Mouse (Mus musculus): Measurements from ENCODE around the gene Pikfyve. TPM values are rescaled to one million over a fixed set of nuclear protein-coding genes. Genes with fewer than 3 reads are reported as not detected.

Gene Pikfyve
- 10 to 100 TPM; 38.9 to 39.0 TPM for total RNA-seq (2021)
- long read RNA-seq, experiment 1, partial matches to known transcripts = 0 of 2 reads
- long read RNA-seq, experiment 1, other reads (novel, unspliced or antisense) = 2 of 2 reads
- long read RNA-seq, experiment 2, partial matches to known transcripts = 1 of 3 reads
- long read RNA-seq, experiment 2, other reads (novel, unspliced or antisense) = 2 of 3 reads

DNA sequence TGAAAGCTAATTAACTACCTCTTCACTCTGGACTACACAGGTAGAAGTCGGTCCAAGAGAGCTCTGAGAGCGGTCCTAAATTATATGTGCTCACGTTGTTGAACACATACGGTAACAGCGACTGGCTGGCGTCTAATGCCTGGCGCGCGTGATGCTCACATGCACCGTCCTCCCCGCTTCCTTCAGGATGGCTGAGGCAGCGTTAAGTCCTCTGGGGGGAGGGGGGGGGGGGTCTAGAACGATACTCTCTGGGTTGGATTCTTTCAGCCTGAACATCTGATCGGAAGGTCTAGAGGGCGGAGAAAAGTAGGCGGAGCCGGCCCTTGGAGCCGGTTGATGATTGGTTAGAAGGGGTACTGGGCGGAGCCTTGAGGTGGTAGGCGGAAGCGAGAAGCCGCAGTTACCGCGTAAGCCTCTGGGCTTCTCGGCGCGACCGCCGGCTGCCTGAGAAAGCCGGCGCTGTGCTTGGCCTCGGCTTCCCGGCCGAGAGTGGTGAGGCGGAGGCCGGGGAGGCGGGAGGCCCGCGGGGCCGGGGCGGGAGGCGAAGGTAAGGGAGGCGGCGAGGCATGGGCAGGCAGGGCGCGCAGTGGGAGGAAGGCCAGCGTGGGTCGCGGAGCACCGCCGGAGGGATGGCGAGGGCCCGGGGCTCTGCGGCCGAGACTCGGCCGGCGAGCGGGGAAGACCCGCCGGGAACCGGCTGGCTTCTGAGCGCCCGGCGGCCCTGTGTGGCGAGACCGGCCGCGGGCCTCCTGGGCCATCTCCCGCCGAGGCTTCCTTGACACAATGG lies at the start of gene Pikfyve, which contains the start of gene Idh1:
Gene Pikfyve (plus strand): TSS at position 397 of the 787 bp plus-strand sequence.
Gene Idh1 (minus strand): TSS at position 214 of the 787 bp plus-strand sequence.
- DNase-seq (ENCODE audit: low spot score in 2 of 2) = peak; percentile 97 to 98

DNA sequence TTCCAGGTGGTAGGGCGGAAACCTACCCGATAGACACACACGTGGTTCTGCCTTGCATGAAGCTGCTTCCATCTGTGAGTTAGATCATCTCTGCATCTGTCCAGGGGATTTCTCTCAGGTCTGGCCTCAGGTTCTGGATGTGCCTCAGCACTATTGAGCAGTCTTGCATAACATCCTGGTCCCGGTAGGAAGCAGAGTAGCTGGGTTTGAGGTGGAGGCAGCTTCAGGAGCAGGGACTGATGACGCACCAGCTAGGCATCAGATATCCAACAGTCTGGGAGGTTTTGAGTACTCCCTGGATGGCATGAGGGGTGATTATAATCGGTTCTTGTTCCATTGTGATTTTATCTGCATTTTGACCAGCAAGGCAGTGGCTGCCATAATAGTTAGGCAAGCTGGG lies 48.9 kb upstream of the Pikfyve start:
- no peak for DNase-seq (ENCODE audit: low spot score in 2 of 2)

- no peak for DNase-seq (ENCODE audit: low spot score in 2 of 2)
Measured at GRCm38 (mm10) chr1:65144783-65145182, 41.7 kb upstream of the Pikfyve start.

GRCm38 (mm10) chr1:65146601-65147000 lies 39.9 kb upstream of the Pikfyve start:
- no peak for DNase-seq (ENCODE audit: low spot score in 2 of 2)

DNA sequence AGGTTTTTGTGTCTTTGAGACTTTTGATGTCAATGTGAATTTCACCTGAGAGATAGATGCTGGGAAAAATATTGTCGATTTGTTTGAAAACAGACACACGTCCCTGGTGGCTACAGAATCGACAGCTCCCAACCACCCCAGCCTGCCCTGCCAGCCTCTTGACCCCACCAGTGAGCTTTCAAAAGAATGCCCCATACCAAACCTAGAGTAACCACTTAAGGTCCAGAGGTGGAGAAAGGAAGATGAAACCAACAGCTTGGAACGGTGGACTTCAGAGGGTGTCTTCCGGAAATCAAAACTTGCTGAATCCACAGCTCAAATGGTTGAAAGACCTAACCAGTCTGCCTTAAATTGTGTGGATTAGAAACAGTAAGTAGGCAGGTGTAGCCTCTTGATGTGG lies 39.2 kb upstream of the Pikfyve start:
- DNase-seq (ENCODE audit: low spot score in 2 of 2) = no peak

DNA sequence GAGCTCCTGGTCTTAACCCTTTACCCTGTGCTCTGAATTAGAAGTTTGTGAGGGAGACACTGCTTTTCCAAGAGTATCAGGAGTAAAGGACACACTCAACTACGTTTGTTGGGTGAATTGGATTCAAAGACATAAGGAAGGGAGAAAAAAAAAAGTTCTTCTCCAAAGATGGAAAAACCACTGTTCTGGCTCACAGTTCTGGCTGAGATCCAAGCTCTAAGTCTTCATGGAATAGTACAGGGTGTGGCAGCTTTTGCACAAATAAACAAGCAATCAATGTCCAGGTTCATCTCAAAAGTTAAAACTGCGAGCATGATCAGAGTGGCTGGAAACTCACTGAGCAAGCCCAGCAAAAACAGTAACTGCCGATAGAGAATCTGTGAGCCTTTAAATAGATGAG lies 38.5 kb upstream of the Pikfyve start:
- DNase-seq (ENCODE audit: low spot score in 2 of 2) = no peak

DNA sequence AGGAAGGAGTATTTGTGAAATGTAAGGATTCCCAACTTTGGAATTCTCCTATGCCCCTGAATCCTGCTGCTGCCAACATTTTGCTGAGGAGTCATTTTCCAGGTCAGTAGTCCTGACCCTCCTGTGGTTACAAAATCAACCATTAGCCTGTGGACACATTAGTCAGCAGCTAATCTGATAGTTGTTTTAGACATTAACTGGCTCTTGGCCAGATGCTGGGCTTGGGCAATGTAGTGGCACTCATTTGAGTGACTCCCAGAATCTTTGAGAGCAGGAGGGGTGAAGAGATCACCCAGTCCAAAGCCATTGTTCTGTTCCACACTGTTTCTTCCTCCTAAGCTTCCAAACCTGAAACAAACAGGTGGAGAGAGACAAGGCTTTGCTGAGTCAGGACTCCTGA lies 31.7 kb upstream of the Pikfyve start:
- DNase-seq (ENCODE audit: low spot score in 2 of 2) = no peak

DNA sequence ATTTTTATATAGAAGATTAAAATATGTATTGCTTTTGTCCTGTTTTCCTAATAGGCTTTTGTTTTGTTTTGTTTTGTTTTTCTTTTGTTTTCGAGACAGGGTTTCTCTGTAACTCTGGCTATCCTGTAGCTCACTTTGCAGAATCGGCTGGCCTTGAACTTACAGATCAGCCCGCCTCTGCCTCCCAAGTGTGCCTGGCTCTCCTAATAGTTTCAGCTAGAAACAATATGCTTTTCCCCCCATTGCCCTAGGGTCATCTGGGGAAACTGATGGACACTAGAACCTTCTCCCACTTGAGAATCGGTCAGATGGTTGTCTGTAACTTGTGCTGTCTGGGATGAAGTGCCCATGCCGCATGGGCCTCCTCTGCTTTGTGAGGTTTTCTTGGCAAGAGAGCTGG lies 30.4 kb upstream of the Pikfyve start:
- no peak for DNase-seq (ENCODE audit: low spot score in 2 of 2)

DNA sequence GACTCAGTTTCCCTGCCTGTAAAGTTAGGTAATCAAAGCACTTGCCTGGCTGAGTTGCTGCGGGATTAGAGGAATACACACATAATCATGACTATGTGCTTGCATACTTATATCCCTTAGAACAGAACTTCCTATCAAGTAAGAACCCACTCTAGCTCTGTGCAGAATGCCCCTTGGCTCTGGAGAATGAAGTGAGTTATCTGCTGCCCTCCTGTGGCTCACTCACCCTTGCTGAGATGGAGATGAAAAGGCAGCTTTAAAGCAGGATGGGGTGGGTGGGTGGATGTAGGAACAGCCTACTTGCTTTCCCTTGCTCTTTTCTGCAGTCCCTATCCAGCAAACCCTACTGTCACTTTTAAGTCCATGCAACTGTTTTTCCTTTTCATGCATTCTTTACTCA lies 24.3 kb upstream of the Pikfyve start:
- peak in 1 of 2 experiments; percentile 37 for DNase-seq (ENCODE audit: low spot score in 2 of 2)

DNA sequence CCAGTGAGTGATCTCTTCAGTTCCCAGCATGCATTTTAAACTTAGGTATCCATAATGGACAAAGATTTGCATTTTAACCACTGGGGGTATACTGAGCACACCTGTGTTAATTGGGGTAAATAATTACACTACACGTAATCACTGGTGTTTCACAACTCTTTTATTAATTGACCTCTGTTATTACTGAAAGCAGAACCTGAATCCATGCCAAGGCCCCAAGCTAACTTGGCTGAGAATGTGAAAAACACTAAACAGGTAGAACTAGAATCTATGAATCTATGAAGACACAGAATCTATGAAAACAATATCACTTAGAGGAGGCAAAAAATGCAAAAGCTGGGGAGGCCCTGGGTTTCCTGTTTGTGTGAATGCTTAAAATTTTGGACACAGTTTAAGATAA lies 19.0 kb upstream of the Pikfyve start:
- no peak for DNase-seq (ENCODE audit: low spot score in 2 of 2)

DNA sequence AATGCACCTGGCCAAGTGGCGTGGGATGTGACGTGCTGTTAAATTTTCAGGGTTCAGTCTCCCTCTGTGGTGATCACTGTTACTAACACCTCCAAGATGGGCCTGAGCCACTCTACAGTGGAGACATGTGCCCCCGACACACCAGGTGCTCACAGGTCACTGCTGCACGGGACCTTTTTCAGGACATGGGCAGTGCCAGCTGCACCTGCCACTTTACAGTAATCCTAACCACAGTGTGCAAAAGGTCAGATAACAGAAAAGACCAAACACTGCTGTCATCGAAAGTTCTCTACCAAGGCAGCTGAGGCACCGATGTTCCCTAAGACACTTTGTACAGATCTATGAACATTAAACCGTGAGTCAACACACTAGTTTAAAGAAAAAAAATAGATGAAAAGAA lies 16.9 kb upstream of the Pikfyve start:
- DNase-seq (ENCODE audit: low spot score in 2 of 2) = no peak

GRCm38 (mm10) chr1:65169947-65170346 lies 16.5 kb upstream of the Pikfyve start:
- no peak for DNase-seq (ENCODE audit: low spot score in 2 of 2)

- no peak for DNase-seq (ENCODE audit: low spot score in 2 of 2)
Measured at GRCm38 (mm10) chr1:65171579-65171978, 14.9 kb upstream of the Pikfyve start.

DNA sequence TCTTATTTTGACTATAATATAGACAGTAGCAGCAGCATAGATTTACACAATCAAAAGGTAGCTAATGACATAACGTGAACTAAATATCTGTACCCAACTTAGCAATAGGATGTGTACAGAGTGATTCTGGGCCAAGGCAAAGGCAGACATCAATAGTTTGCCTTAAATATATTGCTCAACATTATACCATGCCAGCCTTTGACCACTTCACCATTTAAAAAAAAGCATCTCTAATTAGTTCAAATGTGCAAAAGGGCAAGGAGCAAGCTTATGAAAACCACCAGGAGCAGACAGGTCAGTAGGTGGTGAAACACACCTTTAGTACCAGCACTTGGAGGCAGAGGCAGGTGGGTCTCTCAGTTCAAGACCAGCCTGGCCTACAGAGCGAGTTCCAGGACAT lies 12.8 kb upstream of the Pikfyve start:
- no peak for DNase-seq (ENCODE audit: low spot score in 2 of 2)

DNA sequence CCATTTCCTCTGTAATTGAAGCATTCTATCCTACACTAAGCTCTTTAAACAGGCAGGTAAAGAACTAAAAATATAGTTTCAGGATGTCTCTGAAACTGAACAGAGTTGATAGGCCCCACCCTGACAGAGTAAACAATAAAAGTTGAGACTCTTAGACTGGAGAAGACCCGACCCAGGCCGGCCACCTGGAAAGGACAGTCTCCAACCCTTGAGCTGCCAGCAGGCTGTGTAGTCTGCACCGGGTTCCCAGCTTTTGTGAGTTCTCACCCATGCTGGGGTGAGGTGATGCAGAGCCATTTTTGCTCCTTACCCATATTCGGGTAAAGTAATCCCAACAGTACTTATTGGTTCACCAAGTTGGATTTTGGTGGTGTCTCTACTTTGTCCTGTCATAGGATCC lies 10.3 kb upstream of the Pikfyve start:
- DNase-seq (ENCODE audit: low spot score in 2 of 2) = no peak

GRCm38 (mm10) chr1:65176912-65177311 lies 9.6 kb upstream of the Pikfyve start:
- no peak for DNase-seq (ENCODE audit: low spot score in 2 of 2)

- DNase-seq (ENCODE audit: low spot score in 2 of 2) = no peak
Measured at GRCm38 (mm10) chr1:65177452-65177851, 9.0 kb upstream of the Pikfyve start.

- peak; percentile 90 to 94 for DNase-seq (ENCODE audit: low spot score in 2 of 2)
Measured at GRCm38 (mm10) chr1:65178126-65178901, 8.2 kb upstream of the Pikfyve start.

DNA sequence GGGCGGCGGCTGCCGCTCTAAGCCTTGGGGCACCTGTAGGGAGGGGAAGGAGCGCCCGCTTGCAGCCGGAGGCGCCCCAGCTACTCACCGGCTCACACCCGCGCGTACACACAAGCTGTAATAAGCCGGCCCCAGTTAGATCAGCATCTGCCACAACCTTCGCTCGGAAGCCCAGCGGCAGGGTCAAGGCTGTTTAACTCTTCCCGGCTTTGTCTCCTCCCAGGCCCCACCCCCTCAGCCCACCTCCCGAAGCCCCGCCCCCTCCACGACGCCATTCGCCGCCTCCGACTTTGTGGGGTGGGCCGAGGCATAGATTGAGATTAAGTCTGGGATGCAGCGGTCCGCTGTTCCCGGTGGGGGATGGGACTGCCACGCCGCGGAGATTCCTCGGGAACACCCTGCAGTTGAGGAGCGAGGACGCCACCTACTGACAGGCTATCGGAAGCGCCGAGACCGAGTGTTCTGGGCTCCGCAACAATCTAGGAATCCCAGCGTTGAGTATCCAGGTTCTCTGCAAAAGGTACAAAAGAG lies 7.5 kb upstream of the Pikfyve start:
- DNase-seq (ENCODE audit: low spot score in 2 of 2) = peak; percentile 95 to 98

DNA sequence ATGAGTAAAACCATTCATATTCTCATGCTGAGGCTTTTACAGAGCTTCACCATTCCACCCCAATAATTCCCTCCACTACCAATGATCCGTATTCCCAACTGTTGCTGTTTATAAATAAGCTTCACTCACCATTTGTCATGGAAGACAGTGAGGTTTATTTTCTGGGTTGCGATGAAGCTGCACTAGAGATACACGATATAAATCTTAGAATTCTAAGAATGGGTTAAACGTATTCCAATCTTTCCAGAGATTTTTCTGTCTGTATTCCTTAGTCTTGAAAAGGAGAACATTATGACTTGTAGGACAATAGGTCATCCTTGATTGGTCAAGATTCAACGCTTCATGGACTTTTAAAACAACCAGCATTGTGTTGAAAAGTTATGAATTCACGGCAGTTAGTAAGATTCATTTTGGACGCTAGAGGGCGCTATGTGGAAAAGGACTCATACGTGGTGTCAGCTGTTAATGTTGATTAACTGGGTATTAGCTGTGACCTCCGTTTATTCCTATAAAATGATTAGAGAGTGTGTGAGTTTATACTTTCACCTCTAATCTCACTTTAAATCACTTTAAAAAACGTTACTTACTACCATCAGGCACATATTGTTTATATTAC lies 6.7 kb upstream of the Pikfyve start:
- peak; percentile 42 to 87 for DNase-seq (ENCODE audit: low spot score in 2 of 2)

- no peak for DNase-seq (ENCODE audit: low spot score in 2 of 2)
Measured at GRCm38 (mm10) chr1:65181459-65181858, 5.0 kb upstream of the Pikfyve start.

Measured in layer of hippocampus, postnatal 14 days (tissue).